ENCODE assay signal across 8 mouse cellular contexts in the genomic region with DNA sequence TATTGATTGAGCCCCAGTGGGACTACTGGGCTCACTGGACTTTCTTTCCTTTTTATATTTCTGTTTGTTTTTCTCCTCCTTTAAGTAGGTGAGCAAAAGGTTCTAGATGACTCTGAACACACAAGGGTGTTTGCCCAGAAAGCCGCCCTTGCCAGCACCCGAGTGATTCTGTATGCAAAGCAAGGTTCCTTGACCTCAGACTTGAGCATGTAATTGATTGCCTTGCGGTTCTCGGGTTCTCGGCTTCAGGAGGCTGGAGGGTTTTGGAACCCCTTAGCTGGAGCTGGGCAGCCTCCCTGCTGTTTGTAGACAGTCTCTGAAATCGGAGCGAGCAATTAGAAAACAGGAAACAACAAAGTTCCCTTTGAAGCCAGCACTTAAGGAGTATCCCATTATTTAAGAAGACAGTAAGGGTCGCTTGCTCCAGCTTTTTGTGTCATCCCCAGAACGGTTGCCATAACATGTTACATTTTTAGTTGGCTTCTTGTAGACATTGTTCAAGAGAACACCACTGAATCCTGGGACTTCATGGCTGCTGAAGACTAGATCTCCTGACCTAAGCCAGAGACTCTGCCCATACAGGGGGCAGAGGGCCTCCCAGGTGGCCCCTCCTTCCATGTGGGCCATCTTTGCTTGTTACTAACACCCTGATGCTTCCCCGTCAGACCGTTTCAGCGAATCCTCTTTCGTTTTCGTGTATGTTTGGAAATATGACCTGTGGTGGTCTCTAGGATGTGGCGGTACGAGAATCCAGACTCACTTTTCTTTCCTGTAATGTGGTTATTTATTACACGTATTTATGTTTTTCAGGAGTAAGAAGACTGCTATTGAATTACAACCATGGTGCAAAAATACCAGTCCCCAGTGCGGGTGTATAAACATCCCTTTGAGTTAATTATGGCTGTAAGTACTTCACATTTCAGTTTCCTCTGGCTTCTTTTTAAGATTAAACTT. TPM values are rescaled to one million over a fixed set of nuclear protein-coding genes. Genes with fewer than 3 reads are reported as not detected.
DNase-seq lines count a peak whose midpoint lies in the region; ATAC-seq and TF ChIP-seq lines count a peak whose summit lies in the region.

No protein-coding gene starts in this region.

- H3K36me3 ChIP-seq in E14TG2a.4 (ENCODE audit: insufficient read depth, low read length) = peaks cover 48% of the 10 kb centered on the region
- 0 out of 2 replicates have a peak, but pooled peaks cover 2% of the 10 kb centered on the region for H3K36me3 ChIP-seq in forebrain, embryonic 16.5 days (ENCODE audit: control insufficient read depth, insufficient read depth)
- H3K36me3 ChIP-seq in liver, postnatal 0 days (replicated peaks; ENCODE audit: insufficient read depth, low read length) = peaks cover 12% of the 10 kb centered on the region; the same call in 1 of the 2 replicates

- TF ChIP-seq EP300 in liver, postnatal 0 days (IDR thresholded peaks at IDR 0.05; ENCODE audit: low read depth) = no peak

- no peak overlapping the region for H3K27ac ChIP-seq in forebrain, embryonic 16.5 days (ENCODE audit: low read length)
- H3K27ac ChIP-seq in liver, postnatal 0 days (ENCODE audit: low read depth) = peak overlapping the region; percentile 99

- H3K4me1 ChIP-seq in E14TG2a.4 (replicated peaks; ENCODE audit: low read depth, low read length) = peaks cover 86% of the 10 kb centered on the region
- peaks cover 64% of the 10 kb centered on the region for H3K4me1 ChIP-seq in forebrain, embryonic 16.5 days (replicated peaks; ENCODE audit: control insufficient read depth, insufficient read depth, low read length)
- H3K4me1 ChIP-seq in liver, postnatal 0 days (ENCODE audit: insufficient read depth) = peaks cover 43% of the 10 kb centered on the region

- no peak for ATAC-seq in forebrain, embryonic 16.5 days
- no peak for ATAC-seq in liver, postnatal 0 days

- TF ChIP-seq CTCF in E14TG2a.4 (conservative IDR thresholded peaks at IDR 0.05; ENCODE audit: low read length) = no peak
- no peak for TF ChIP-seq CTCF in liver, postnatal 0 days (IDR thresholded peaks at IDR 0.05; ENCODE audit: low read depth)

- DNase-seq in adrenal gland, adult (ENCODE audit: inconsistent age in 2 of 2, low spot score in 1 of 2) = peak; percentile 53 to 82
- no peak for DNase-seq in adrenal gland, postnatal 25 days
- no peak for DNase-seq in liver, postnatal 0 days
- DNase-seq in urinary bladder, postnatal 4 days (ENCODE audit: low spot score in 2 of 2) = no peak
- no peak for DNase-seq in thymus, postnatal 25 days
- DNase-seq in right cerebral cortex, postnatal 25 days = no peak

- WGBS in forebrain, embryonic 16.5 days = 48% methylated on average over 18 of the region's 18 CpGs
- WGBS in liver, postnatal 0 days (ENCODE audit: insufficient replicate concordance) = 60% methylated on average over 18 of the region's 18 CpGs

- no peaks in the 10 kb centered on the region for H3K9me3 ChIP-seq in E14TG2a.4 (ENCODE audit: low read length)
- H3K9me3 ChIP-seq in forebrain, embryonic 16.5 days (ENCODE audit: control insufficient read depth, low read length) = no peaks in the 10 kb centered on the region
- H3K9me3 ChIP-seq in liver, postnatal 0 days (ENCODE audit: low read length) = no peaks in the 10 kb centered on the region

- peak overlapping the region; percentile 79 for H3K4me2 ChIP-seq in forebrain, embryonic 16.5 days (ENCODE audit: low read length)
- H3K4me2 ChIP-seq in liver, postnatal 0 days (ENCODE audit: low read depth, low read length) = peak overlapping the region; percentile 94

- H3K4me3 ChIP-seq in E14TG2a.4 (replicated peaks; ENCODE audit: low read length) = peak overlapping the region; percentile 95
- peak overlapping the region; percentile 82 for H3K4me3 ChIP-seq in forebrain, embryonic 16.5 days (replicated peaks; ENCODE audit: low read length)
- H3K4me3 ChIP-seq in liver, postnatal 0 days (ENCODE audit: low read depth, low read length) = peak overlapping the region; percentile 93

- no peaks in the 10 kb centered on the region; the same call in 1 of the 2 replicates for H3K27me3 ChIP-seq in E14TG2a.4 (ENCODE audit: insufficient read depth, low read length)
- H3K27me3 ChIP-seq in forebrain, embryonic 16.5 days (replicated peaks; ENCODE audit: control insufficient read depth, insufficient read depth, low read length) = no peaks in the 10 kb centered on the region
- H3K27me3 ChIP-seq in liver, postnatal 0 days (ENCODE audit: insufficient read depth, low read length) = no peaks in the 10 kb centered on the region

- H3K9ac ChIP-seq in forebrain, embryonic 16.5 days (replicated peaks; ENCODE audit: low read depth, low read length) = peak overlapping the region; percentile 85
- H3K9ac ChIP-seq in liver, postnatal 0 days (replicated peaks) = peak overlapping the region; percentile 93

RNA-seq across cellular contexts. Expression of a gene that starts 1.7 kb away (rescaled TPM):
- 157 and 195 TPM in 2 replicates for total RNA-seq in adrenal gland, postnatal 25 days (2021)
- 76.9 and 83.7 TPM in 2 replicates for polyA plus RNA-seq in forebrain, embryonic 16.5 days (2015; fragmentation: Nextera tagmentation; extraction: Ambion mirVana)
- polyA plus RNA-seq in liver, postnatal 0 days (2015; fragmentation: Nextera tagmentation; extraction: Ambion mirVana) = 8.2 and 9.2 TPM in 2 replicates

Comparison
In these comparisons a context has a peak if more than half of its experiments do, and no peak if none do; other contexts are left out.
1. DNase-seq: peak in adrenal gland, adult (2 of 2); none in adrenal gland, postnatal 25 days (single experiment), liver, postnatal 0 days (single experiment), urinary bladder, postnatal 4 days (0 of 2), thymus, postnatal 25 days (single experiment) and right cerebral cortex, postnatal 25 days (single experiment).
2. Peak in every context shown above with its lines, with median percentiles within 50 percentile points of each other: H3K4me3 ChIP-seq.